Mouse (Mus musculus): ENCODE results near the gene Tcf25.
"Not testable (repeated sequence)": the region's sequence is repeated elsewhere in the genome, so short reads cannot be mapped to it uniquely, and the experiment has no call there.

The Tcf25 gene

GRCm38 (mm10) chr8:123411781-123412327 is 38.3 kb downstream of the Tcf25 start:
- DNase-seq: peak; percentile 12

DNA sequence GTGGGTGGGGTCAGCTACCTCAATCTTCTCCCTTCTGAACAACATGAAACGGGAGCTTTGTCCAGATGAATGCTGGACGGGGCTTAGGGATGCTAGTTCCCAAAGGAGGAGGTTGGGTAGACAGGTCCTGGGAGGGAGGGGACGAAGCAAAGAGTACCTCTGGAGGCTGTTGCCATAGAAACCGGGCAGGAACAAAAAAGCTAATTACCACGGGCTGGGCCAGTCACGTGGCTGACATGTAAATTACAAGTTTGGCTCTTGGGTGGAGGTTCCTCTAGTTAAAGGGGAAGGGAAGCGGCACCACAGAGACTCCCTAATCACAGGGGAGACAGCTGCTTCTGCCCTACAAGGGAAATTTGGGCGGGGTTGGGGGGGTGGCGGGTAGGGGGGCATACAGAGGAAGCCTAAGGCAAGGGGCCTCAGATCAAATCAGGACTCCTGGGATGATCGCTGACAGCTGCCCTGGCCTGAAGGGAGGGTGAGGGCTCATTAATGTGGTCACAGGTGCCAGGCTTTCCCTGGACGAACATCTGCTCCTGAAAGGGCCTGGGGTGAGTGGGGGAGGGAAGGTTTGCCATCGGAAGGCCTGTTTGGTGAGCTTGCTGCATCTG is 39.1 kb downstream of the Tcf25 start:
- DNase-seq: peak; percentile 79

- DNase-seq: peak; percentile 70
These were observed 40.7 kb downstream of the Tcf25 start for GRCm38 (mm10) chr8:123414255-123414654.

DNA sequence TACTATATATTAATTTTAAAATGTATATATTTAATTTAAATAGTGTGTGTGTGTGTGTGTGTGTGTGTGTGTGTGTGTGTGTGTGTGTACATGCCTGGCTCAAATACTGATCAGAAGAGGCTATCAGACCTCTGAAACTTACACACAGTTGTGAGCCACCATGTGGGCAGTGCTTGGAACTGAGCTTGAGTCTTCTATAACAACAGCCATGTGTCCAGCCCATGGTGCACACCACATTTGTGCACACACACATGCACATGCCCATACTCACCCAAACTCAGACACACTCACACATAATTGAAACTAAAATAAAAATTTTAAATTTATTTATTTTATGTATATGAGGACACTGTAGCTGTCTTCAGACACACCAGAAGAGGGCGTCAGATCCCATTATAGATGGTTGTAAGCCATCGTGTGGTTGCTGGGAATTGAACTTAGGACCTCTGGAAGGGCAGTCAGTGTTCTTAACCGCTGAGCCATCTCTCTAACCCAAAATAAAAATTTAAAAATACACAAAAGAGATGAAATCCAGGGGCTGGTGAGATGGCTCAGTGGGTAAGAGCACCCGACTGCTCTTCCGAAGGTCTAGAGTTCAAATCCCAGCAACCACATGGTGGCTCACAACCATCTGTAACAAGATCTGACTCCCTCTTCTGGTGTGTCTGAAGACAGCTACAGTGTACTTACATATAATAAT is 41.6 kb downstream of the Tcf25 start:
- DNase-seq: not testable (repeated sequence)

GRCm38 (mm10) chr8:123415967-123416943 is 42.7 kb downstream of the Tcf25 start:
- DNase-seq: peak; percentile 28

- DNase-seq: no peak
These were observed 43.5 kb downstream of the Tcf25 start for GRCm38 (mm10) chr8:123416944-123417555.

- no peak for DNase-seq
These were observed 46.2 kb downstream of the Tcf25 start for GRCm38 (mm10) chr8:123419711-123420110.

GRCm38 (mm10) chr8:123420525-123421281 is 47.1 kb downstream of the Tcf25 start:
- no peak for DNase-seq

GRCm38 (mm10) chr8:123421325-123421724 is 47.8 kb downstream of the Tcf25 start:
- no peak for DNase-seq

DNA sequence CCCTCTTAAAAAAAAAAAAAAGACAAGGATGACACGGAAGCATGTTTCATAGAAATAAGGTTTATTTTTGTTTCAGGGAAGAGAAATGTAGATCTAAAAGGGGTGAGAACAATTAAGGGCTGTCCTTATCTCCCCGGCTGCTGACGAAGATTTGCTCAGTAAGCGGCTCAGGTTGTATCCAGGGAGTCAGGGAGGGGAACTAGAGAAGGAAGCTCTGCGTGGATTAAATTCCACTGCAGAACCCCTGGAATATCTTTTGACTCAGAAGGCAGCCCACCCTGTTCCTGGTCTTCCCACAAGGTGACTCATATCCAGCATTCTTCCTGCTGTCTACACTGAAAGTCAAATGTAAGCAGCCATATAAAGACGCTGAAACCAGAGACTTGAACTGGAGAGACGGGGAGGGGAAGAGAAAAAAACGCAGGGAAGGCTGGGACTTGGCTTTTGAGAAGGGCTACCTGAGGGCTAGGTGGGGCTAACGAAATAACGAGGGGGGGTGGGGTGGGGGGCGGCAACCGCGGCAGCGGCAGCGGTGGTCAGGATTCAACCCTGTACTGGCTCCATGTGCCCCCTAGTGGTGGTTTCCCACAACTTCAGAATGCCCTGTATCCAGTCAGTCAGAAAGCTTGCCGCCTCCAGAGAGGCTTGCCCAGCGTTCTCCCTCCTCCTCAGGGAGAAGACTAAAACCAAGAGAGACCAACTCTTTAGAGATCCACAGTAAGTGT is 48.7 kb downstream of the Tcf25 start:
- DNase-seq: peak; percentile 84

GRCm38 (mm10) chr8:123422781-123423159 is 49.2 kb downstream of the Tcf25 start:
- DNase-seq: no peak

DNA sequence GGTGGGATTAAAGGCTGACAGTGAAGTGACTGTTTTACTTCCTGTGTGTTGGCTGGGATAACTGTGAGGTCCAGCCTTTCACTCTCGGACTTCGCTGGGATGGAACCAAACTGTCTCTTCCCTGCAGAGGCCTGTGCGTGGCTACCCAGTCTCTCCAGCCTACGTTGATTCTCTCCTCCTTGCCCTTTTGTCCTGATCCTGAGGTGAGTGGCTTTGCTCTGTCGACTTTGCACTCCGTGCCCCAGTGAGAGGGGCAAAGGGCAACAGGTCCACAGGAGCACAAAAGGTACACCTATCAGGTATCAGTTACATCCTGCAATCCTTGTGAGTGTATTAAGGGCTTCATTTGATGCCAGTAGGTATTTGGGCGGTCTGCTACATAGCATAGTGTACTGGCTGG is 49.9 kb downstream of the Tcf25 start, which contains the start of gene Def8:
TSS of gene Def8 (plus strand) at position 87 of the 400 bp plus-strand sequence.
- no peak for DNase-seq

- no peak for DNase-seq
These were observed 53.3 kb downstream of the Tcf25 start for GRCm38 (mm10) chr8:123426511-123427509.

DNA sequence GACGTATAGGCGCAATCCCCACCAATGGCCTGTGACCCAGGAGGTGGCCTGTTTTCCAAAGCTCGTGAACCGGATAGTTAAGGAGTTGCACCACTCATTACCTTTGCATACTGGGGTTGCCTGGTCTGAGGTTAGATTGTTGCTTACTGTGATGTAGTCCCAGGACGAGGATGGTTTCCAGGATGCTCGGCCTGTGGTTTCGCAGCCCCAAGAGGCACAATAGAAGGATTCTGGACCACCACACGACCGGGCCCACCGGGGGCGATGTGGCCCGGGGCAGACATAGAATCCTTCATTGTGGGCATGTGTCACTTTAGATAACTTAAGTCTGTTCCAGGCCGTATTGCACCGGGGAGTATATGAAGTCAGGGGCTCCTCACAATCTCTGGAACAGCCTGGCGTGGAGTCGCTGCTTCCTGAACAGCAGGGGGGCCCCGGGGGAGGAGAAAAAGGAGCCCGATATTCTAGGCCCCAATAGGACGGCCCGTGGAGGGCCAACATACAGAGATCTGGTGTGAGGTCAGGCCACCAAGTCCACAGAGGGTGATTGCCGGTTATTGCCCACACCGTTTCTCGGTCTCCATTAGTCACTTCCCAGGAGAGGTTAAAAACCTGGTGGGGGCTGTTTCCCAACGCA is 54.2 kb downstream of the Tcf25 start:
- DNase-seq: no peak

DNA sequence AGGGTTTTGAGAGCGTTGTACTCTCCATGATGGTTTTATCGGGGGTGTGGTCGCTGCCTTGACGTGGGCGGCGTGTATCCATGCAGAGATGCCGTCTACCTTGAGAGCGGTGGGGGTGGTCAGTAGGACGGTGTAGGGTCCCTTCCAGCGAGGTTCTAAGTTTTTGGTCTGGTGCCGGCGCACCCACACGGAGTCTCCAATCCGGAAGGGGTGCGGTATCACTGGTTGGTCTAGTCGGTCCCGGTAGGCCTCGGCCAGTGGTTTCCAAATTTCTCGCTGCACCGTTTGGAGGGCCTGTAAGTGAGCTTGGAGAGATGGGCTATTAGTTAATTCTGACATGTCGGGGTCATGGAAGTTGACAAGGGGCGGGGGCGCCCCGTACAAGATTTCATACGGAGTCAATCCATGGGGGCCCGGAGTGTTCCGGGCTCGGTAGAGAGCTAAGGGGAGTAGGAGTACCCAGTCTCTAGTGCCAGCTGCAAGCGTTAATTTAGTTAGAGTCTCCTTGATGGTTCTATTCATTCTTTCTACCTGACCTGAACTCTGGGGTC is 54.9 kb downstream of the Tcf25 start:
- no peak for DNase-seq

DNA sequence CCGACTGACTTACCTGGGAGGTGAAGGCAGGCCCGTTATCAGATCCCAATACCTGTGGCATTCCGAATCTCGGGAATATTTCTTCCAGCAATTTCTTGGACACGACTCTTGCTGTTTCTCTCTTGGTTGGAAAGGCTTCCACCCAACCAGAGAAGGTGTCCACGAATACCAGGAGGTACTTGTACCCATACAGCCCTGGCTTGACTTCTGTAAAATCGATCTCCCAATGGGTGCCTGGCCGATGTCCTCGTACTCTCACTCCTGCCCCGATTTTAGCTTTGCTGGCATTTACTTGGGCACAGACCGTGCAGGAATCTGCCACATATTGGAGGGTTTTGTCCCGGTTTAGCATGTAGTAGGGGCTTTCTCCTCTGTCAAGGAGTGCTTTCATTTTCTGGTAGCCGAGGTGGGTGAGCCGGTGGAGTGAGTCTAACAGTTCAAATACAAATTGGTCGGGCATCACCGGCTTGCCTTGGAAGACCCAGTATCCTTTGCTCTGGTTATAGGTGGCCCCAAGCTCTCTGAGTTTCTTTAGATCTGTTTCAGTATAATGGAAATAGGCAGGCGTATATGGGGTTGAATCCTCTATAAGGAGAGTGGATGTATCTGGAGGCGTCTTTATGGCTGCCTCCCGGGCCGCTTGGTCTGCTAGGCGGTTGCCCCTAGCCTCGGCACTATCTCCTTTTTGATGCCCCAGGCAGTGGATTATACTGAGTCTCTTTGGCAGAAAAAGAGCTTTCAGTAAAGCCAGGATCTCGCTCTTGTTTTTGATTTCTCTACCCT is 55.6 kb downstream of the Tcf25 start:
- DNase-seq: no peak

DNA sequence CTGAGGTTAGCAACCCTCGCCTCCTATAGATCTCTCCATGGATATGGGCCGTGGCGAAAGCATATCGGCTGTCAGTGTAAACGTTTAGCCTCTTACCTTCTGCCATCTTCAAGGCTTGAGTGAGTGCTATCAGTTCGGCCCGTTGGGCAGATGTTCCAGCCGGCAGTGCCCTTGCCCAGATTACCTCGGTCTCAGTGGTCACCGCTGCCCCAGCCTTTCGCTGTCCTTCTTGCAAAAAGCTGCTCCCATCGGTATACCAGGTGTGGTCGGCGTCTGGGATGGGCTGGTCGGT is 56.1 kb downstream of the Tcf25 start:
- DNase-seq: not testable (repeated sequence)

DNA sequence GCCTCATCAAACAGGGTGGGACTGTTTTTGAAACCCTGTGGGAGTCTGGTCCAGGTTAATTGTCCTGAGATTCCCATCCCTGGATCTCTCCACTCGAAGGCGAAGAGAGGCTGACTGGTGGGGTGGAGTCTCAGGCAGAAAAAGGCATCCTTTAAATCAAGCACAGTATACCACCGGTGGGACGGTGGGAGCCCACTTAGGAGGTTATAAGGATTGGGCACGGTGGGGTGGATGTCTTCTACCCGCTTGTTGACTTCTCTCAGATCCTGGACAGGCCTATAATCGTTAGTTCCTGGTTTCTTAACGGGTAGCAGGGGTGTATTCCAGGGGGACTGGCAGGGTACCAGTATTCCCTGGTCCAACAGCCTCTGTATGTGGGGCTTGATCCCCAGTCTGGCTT is 57.4 kb downstream of the Tcf25 start:
- DNase-seq: not testable (repeated sequence)
